Mouse (Mus musculus): Measurements from ENCODE around the gene Gpx5. TPM values are rescaled to one million over a fixed set of nuclear protein-coding genes. Genes with fewer than 3 reads are reported as not detected.
A peak's percentile ranks its signal among the peaks of the same experiment; 100 is the strongest.

The Gpx5 gene
- polyA plus RNA-seq, 1 experiment from 2014 or later = not detected

- H3K4me2 ChIP-seq (replicated peaks) = peak overlapping the region; percentile 47
- H3K4me3 ChIP-seq (replicated peaks) = peak overlapping the region; percentile 40
- ATAC-seq = no peak
- H3K9ac ChIP-seq (replicated peaks) = 0 out of 2 replicates have a peak overlapping the region, but pooled peaks have one; percentile 14
- no peaks in the 10 kb centered on the region for H3K36me3 ChIP-seq
- WGBS = under 1% methylated on average over 11 of the region's 11 CpGs
- peaks cover 44% of the 10 kb centered on the region for H3K27me3 ChIP-seq
- H3K4me1 ChIP-seq (replicated peaks) = peaks cover 9% of the 10 kb centered on the region; the same call in 1 of the 2 replicates
- H3K27ac ChIP-seq = no peak overlapping the region
- no peaks in the 10 kb centered on the region for H3K9me3 ChIP-seq
Observed at GRCm38 (mm10) chr13:21264366-21264765, 28.2 kb downstream of the Gpx5 start.

- no peaks in the 10 kb centered on the region for H3K9me3 ChIP-seq
- peak overlapping the region; percentile 40 for H3K4me3 ChIP-seq (replicated peaks)
- H3K9ac ChIP-seq (replicated peaks) = 0 out of 2 replicates have a peak overlapping the region, but pooled peaks have one; percentile 14
- peaks cover 44% of the 10 kb centered on the region for H3K27me3 ChIP-seq
- no peak for ATAC-seq
- H3K27ac ChIP-seq = no peak overlapping the region
- H3K4me2 ChIP-seq (replicated peaks) = peak overlapping the region; percentile 47
- H3K36me3 ChIP-seq = no peaks in the 10 kb centered on the region
- H3K4me1 ChIP-seq (replicated peaks) = peaks cover 10% of the 10 kb centered on the region
- 2% methylated on average over 11 of the region's 11 CpGs for WGBS
Observed at GRCm38 (mm10) chr13:21263910-21264309, 28.6 kb downstream of the Gpx5 start.

- no peak overlapping the region for H3K9ac ChIP-seq (replicated peaks)
- 87% methylated on average over 4 of the region's 4 CpGs for WGBS
- ATAC-seq = no peak
Observed at GRCm38 (mm10) chr13:21262787-21263461, 29.6 kb downstream of the Gpx5 start.

GRCm38 (mm10) chr13:21260289-21260688 lies 32.2 kb downstream of the Gpx5 start:
- Histone ChIP-seq H3K9ac (replicated peaks) (no peak overlapping the region; the same call in 1 of the 2 replicates), H3K9me3 (no peaks in the 10 kb centered on the region), H3K36me3 (no peaks in the 10 kb centered on the region), H3K4me2 (replicated peaks) (peak overlapping the region; percentile 63), H3K4me3 (replicated peaks) (peak overlapping the region; percentile 54), H3K4me1 (replicated peaks) (peaks cover 14% of the 10 kb centered on the region), H3K27ac (no peak overlapping the region), H3K27me3 (peaks cover 53% of the 10 kb centered on the region)
- 17% methylated on average over 5 of the region's 5 CpGs for WGBS
- peak; percentile 31 for ATAC-seq

More at GRCm38 (mm10) chr13:21262787-21263461, 29.6 kb downstream of the Gpx5 start:
- peaks cover 14% of the 10 kb centered on the region for H3K4me1 ChIP-seq (replicated peaks)
- no peak overlapping the region for H3K4me3 ChIP-seq (replicated peaks)
- H3K4me2 ChIP-seq (replicated peaks) = no peak overlapping the region
- no peaks in the 10 kb centered on the region for H3K36me3 ChIP-seq
- no peak overlapping the region for H3K27ac ChIP-seq
- H3K9me3 ChIP-seq = no peaks in the 10 kb centered on the region
- peaks cover 43% of the 10 kb centered on the region for H3K27me3 ChIP-seq

- peak overlapping the region; percentile 48 for H3K9ac ChIP-seq (replicated peaks)
- H3K4me2 ChIP-seq (replicated peaks) = peak overlapping the region; percentile 63
- H3K27me3 ChIP-seq = peaks cover 55% of the 10 kb centered on the region
- H3K36me3 ChIP-seq = no peaks in the 10 kb centered on the region
- peak overlapping the region; percentile 54 for H3K4me3 ChIP-seq (replicated peaks)
- WGBS = under 1% methylated on average over 18 of the region's 18 CpGs
- peak; percentile 87 for ATAC-seq
- peaks cover 14% of the 10 kb centered on the region for H3K4me1 ChIP-seq (replicated peaks)
- no peaks in the 10 kb centered on the region for H3K9me3 ChIP-seq
- H3K27ac ChIP-seq = no peak overlapping the region
Observed at GRCm38 (mm10) chr13:21259677-21260113, 32.8 kb downstream of the Gpx5 start.

GRCm38 (mm10) chr13:21259171-21259631 lies 33.3 kb downstream of the Gpx5 start:
- peak; percentile 46; the same call in 1 of the 2 replicates for ATAC-seq
- peak overlapping the region; percentile 68 for H3K9ac ChIP-seq (replicated peaks)
- H3K9me3 ChIP-seq = no peaks in the 10 kb centered on the region
- H3K4me1 ChIP-seq (replicated peaks) = peaks cover 12% of the 10 kb centered on the region
- peak overlapping the region; percentile 54 for H3K4me3 ChIP-seq (replicated peaks)
- WGBS = under 1% methylated on average over 15 of the region's 15 CpGs
- H3K27me3 ChIP-seq = peaks cover 59% of the 10 kb centered on the region
- H3K4me2 ChIP-seq (replicated peaks) = peak overlapping the region; percentile 63
- H3K27ac ChIP-seq = peak overlapping the region; percentile 44; the same call in 1 of the 2 replicates
- H3K36me3 ChIP-seq = no peaks in the 10 kb centered on the region

- Histone ChIP-seq H3K4me3 (replicated peaks) (peak overlapping the region; percentile 54), H3K27me3 (peaks cover 59% of the 10 kb centered on the region), H3K27ac (no peak overlapping the region), H3K36me3 (no peaks in the 10 kb centered on the region), H3K9ac (replicated peaks) (peak overlapping the region; percentile 68), H3K4me1 (replicated peaks) (peaks cover 11% of the 10 kb centered on the region), H3K9me3 (no peaks in the 10 kb centered on the region), H3K4me2 (replicated peaks) (peak overlapping the region; percentile 63)
- 21% methylated on average over 6 of the region's 6 CpGs for WGBS
- no peak for ATAC-seq
Observed at GRCm38 (mm10) chr13:21258524-21258923, 34.0 kb downstream of the Gpx5 start.

- ATAC-seq = peak; percentile 81
- WGBS = 4% methylated on average over 16 of the region's 16 CpGs
- no peaks in the 10 kb centered on the region for H3K36me3 ChIP-seq
- H3K4me1 ChIP-seq (replicated peaks) = peaks cover 11% of the 10 kb centered on the region; the same call in 1 of the 2 replicates
- H3K27me3 ChIP-seq = peaks cover 39% of the 10 kb centered on the region
- H3K9me3 ChIP-seq = no peaks in the 10 kb centered on the region
- peak overlapping the region; percentile 50 for H3K4me3 ChIP-seq (replicated peaks)
- no peak overlapping the region for H3K27ac ChIP-seq
- peak overlapping the region; percentile 66 for H3K9ac ChIP-seq (replicated peaks)
- H3K4me2 ChIP-seq (replicated peaks) = peak overlapping the region; percentile 67
Observed at GRCm38 (mm10) chr13:21253986-21254385, 38.5 kb downstream of the Gpx5 start.

- Histone ChIP-seq H3K36me3 (no peaks in the 10 kb centered on the region), H3K4me1 (replicated peaks) (peaks cover 7% of the 10 kb centered on the region; the same call in 1 of the 2 replicates), H3K4me2 (replicated peaks) (peak overlapping the region; percentile 67), H3K4me3 (replicated peaks) (peak overlapping the region; percentile 50), H3K27me3 (peaks cover 39% of the 10 kb centered on the region), H3K9ac (replicated peaks) (peak overlapping the region; percentile 66), H3K27ac (0 out of 2 replicates have a peak overlapping the region, but pooled peaks have one; percentile 35), H3K9me3 (no peaks in the 10 kb centered on the region)
- peak; percentile 75 for ATAC-seq
- WGBS = under 1% methylated on average over 12 of the region's 12 CpGs
Observed at GRCm38 (mm10) chr13:21253569-21253968, 39.0 kb downstream of the Gpx5 start.

- no peak overlapping the region for H3K27ac ChIP-seq
- 11% methylated on average over 5 of the region's 5 CpGs for WGBS
- peak overlapping the region; percentile 67 for H3K4me2 ChIP-seq (replicated peaks)
- H3K4me1 ChIP-seq (replicated peaks) = peaks cover 6% of the 10 kb centered on the region; the same call in 1 of the 2 replicates
- H3K9me3 ChIP-seq = no peaks in the 10 kb centered on the region
- H3K27me3 ChIP-seq = peaks cover 38% of the 10 kb centered on the region
- peak overlapping the region; percentile 66; the same call in 1 of the 2 replicates for H3K9ac ChIP-seq (replicated peaks)
- peak overlapping the region; percentile 50 for H3K4me3 ChIP-seq (replicated peaks)
- H3K36me3 ChIP-seq = no peaks in the 10 kb centered on the region
- no peak for ATAC-seq
Observed at GRCm38 (mm10) chr13:21253040-21253439, 39.5 kb downstream of the Gpx5 start.

GRCm38 (mm10) chr13:21250074-21250681 lies 42.4 kb downstream of the Gpx5 start:
- peaks cover 16% of the 10 kb centered on the region for H3K27me3 ChIP-seq

GRCm38 (mm10) chr13:21249022-21249421 lies 43.5 kb downstream of the Gpx5 start:
- 15% methylated on average over 4 of the region's 4 CpGs for WGBS
- no peaks in the 10 kb centered on the region for H3K9me3 ChIP-seq
- no peak overlapping the region for H3K9ac ChIP-seq (replicated peaks)
- H3K4me3 ChIP-seq (replicated peaks) = no peak overlapping the region
- H3K4me2 ChIP-seq (replicated peaks) = no peak overlapping the region
- ATAC-seq = no peak
- H3K27ac ChIP-seq = no peak overlapping the region
- no peaks in the 10 kb centered on the region for H3K36me3 ChIP-seq
- H3K4me1 ChIP-seq (replicated peaks) = peaks cover 6% of the 10 kb centered on the region; the same call in 1 of the 2 replicates
- peaks cover 12% of the 10 kb centered on the region for H3K27me3 ChIP-seq

More at GRCm38 (mm10) chr13:21250074-21250681, 42.4 kb downstream of the Gpx5 start:
- Histone ChIP-seq H3K27ac (no peak overlapping the region), H3K9me3 (no peaks in the 10 kb centered on the region), H3K4me1 (replicated peaks) (peaks cover 6% of the 10 kb centered on the region; the same call in 1 of the 2 replicates), H3K9ac (replicated peaks) (no peak overlapping the region), H3K4me2 (replicated peaks) (no peak overlapping the region), H3K4me3 (replicated peaks) (no peak overlapping the region), H3K36me3 (no peaks in the 10 kb centered on the region)
- ATAC-seq = no peak
- 38% methylated on average over 9 of the region's 9 CpGs for WGBS

Measured in midbrain, embryonic 13.5 days (tissue).